Mouse (Mus musculus) embryonic facial prominence, embryonic 12.5 days (tissue): Measurements from ENCODE around the gene Slc10a6. TPM values are rescaled to one million over a fixed set of nuclear protein-coding genes. Genes with fewer than 3 reads are reported as not detected.

Source experiments
- ATAC-seq: fragments of 200-750 bp; cut with Nextera tagmentation; 2 replicates; pipeline ENCODE4 v1.8.0; 2017; ENCODE audit not compliant: insufficient number of reproducible peaks, insufficient read depth, low FRiP score, low TSS enrichment
- H3K27ac ChIP-seq: fragments of 300-500 bp; sonication (generic); 2 replicates; pipeline ENCODE4 v1.5.1; 2016; ENCODE audit warnings: mild to moderate bottlenecking
- H3K27me3 ChIP-seq: fragments of 300-500 bp; sonication (generic); 2 replicates; pipeline ENCODE4 v1.6.1; 2016; ENCODE audit warnings: mild to moderate bottlenecking, moderate library complexity
- H3K36me3 ChIP-seq: fragments of 300-500 bp; sonication (generic); 2 replicates; pipeline ENCODE4 v1.6.1; 2016; ENCODE audit warnings: mild to moderate bottlenecking
- H3K4me1 ChIP-seq: fragments of 300-500 bp; sonication (generic); 2 replicates; pipeline ENCODE4 v1.6.1; 2016
- H3K4me2 ChIP-seq: fragments of 300-500 bp; sonication (generic); replicated peaks from 2 replicates; pipeline ENCODE4 v1.6.1; 2016; ENCODE audit warnings: mild to moderate bottlenecking, moderate library complexity
- H3K4me3 ChIP-seq: fragments of 300-500 bp; sonication (generic); 2 replicates; pipeline ENCODE4 v1.5.1; 2016; ENCODE audit warnings: mild to moderate bottlenecking
- H3K9ac ChIP-seq: fragments of 300-500 bp; sonication (generic); 2 replicates; pipeline ENCODE4 v1.6.1; 2016; ENCODE audit warnings: mild to moderate bottlenecking, moderate library complexity
- H3K9me3 ChIP-seq: fragments of 300-500 bp; sonication (generic); 2 replicates; pipeline ENCODE4 v1.6.1; 2016; ENCODE audit warnings: mild to moderate bottlenecking, moderate library complexity
- WGBS: fragments of 180-500 bp; shearing (Covaris S2); methylation state at CpG from one replicate; pipeline ENCODE4 v1.1.7; 2016; 5-methylcytosine and 5-hydroxymethylcytosine counted together
- polyA plus RNA-seq: library from polyadenylated mRNA; unstranded; fragments of >200 nt; fragmentation: Nextera tagmentation; extraction: Ambion mirVana; gene quantifications from 2 replicates; pipeline ENCODE4 v1.2.1, GENCODE M21; 2016

The Slc10a6 gene
- polyA plus RNA-seq, 1 experiment from 2014 or later, result 0.14 TPM

DNA sequence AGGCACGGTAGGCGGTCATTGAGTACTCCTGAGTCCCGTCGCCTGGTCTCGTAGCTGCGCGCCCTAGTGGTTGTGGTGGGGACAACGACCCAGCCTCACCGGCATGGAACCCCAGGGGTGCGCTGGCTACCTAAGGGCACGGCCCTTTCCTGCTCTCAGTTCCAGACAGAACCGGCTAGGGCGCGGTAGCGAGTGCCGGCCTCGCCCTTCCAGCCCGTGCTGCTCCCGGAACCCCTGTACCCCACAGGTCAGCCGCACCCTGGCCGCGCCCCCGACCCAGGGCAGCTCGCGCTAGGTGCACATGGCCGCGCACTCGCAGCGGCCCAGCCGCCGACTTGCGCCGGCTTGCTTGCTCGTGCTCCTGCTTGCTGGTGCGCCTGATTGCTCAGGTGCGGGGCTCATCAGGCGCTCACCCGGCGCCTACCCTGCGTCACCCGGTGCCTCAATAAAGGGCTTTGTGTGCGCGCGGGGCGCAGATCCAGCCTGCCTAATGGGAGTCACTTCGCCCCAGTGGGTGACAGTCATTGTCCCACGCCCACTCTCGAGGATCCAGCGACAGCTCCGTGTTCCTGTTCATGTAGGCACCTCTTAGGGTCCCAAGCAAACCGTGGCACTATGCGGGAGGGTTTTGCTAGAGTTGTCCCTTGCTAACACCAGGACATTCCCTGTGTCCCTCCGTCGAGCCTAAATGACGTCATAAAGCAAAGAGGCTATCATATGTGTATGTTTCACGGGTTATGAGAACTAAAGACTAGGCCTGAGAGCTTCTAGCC, 26.3 kb upstream of the Slc10a6 start, which contains the start of gene 1700016H13Rik:
Gene 1700016H13Rik (minus strand): TSS at position 665 of the 773 bp plus-strand sequence.
- Histone ChIP-seq H3K9me3 (no peaks in the 10 kb centered on the region), H3K27me3 (no peaks in the 10 kb centered on the region), H3K4me2 (peak within 1 kb of the TSS; percentile 98), H3K36me3 (no peaks in the 10 kb centered on the region), H3K4me3 (peak within 1 kb of the TSS; percentile 53), H3K4me1 (peaks cover 7% of the 10 kb centered on the region; the same call in 1 of the 2 replicates), H3K9ac (peak within 1 kb of the TSS; percentile 64), H3K27ac (no peak within 1 kb of the TSS)
- WGBS, result under 1% methylated on average over 56 of the region's 56 CpGs
- 0 out of 2 replicates have a peak, but pooled peaks have one; percentile 81 for ATAC-seq

DNA sequence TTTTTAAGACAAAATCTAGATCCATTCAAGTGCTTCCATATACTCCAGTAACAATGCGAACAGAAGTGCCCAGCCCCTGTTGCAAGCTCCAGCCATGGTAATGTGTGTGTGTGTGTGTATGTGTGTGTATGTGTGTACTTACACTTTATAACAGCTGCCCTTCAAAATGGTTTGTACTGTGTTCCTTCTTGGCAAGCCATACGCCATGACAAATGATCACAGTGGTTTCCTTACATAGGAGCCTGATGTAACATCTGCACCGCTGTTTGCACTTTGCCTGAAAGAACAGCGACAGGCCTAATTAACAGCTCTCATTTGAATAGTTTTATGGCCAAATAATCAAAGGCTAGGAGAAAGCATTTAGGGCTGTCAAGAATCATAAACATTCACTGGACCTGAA, 25.6 kb upstream of the Slc10a6 start:
- peak overlapping the region; percentile 53 for H3K4me3 ChIP-seq
- no peak for ATAC-seq

DNA sequence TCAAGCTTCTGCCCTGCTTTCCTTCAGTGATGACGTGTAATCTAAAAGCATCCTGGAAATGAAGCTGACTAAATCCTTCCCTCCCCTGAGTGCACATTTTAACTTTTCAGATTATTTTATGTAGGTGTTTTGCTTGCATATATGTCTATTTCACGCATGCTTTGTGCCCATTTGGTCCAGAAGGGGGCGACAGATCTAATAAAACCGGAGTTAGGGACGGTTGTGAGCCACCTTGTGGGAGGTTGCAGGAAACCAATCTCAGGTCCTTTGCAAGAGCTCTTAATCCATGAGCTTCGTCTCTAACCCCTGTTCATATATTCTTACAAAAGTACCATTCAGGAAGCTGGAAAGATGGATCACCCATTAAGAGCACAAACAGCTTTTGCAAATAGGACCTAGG, 25.0 kb upstream of the Slc10a6 start:
- H3K36me3 ChIP-seq, result no peaks in the 10 kb centered on the region
- 26% methylated on average over 6 of the region's 6 CpGs for WGBS
- ATAC-seq, result no peak

More for the DNA sequence above, 25.6 kb upstream of the Slc10a6 start:
- 71% methylated on average over 4 of the region's 4 CpGs for WGBS
- no peaks in the 10 kb centered on the region for H3K36me3 ChIP-seq
- H3K27me3 ChIP-seq, result no peaks in the 10 kb centered on the region
- peaks cover 7% of the 10 kb centered on the region; the same call in 1 of the 2 replicates for H3K4me1 ChIP-seq
- H3K4me2 ChIP-seq, result peak overlapping the region; percentile 98
- H3K9me3 ChIP-seq, result no peaks in the 10 kb centered on the region
- H3K27ac ChIP-seq, result no peak overlapping the region
- H3K9ac ChIP-seq, result no peak overlapping the region

DNA sequence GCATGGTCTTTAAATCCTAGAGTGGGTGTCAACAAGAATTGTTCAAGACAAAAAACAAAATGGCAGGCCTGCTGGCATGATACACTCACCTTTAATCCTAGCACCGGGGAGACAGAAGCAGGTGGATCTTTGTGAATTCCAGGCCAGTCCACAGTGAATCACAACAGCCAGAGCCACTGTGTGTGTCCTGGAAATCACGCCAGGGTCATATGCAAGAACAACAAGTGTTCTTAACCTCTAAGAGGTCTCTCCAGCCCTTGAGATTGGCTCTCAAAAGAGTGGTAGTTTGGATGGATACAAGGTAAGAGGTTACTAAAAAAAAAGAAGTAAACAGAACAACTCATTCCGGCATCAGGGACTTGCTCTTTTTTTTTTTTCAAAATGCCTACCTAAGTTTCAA, 18.1 kb upstream of the Slc10a6 start:
- Histone ChIP-seq H3K36me3 (no peaks in the 10 kb centered on the region), H3K4me3 (no peak overlapping the region), H3K4me1 (no peaks in the 10 kb centered on the region), H3K9me3 (no peaks in the 10 kb centered on the region), H3K4me2 (no peak overlapping the region), H3K27ac (no peak overlapping the region), H3K27me3 (no peaks in the 10 kb centered on the region), H3K9ac (no peak overlapping the region)
- WGBS, result 80% methylated on average over 3 of the region's 3 CpGs
- no peak for ATAC-seq

More for the DNA sequence above, 25.0 kb upstream of the Slc10a6 start:
- Histone ChIP-seq H3K9ac (no peak overlapping the region), H3K27me3 (no peaks in the 10 kb centered on the region), H3K27ac (no peak overlapping the region), H3K4me2 (no peak overlapping the region), H3K4me3 (no peak overlapping the region), H3K4me1 (peaks cover 7% of the 10 kb centered on the region; the same call in 1 of the 2 replicates), H3K9me3 (no peaks in the 10 kb centered on the region)

DNA sequence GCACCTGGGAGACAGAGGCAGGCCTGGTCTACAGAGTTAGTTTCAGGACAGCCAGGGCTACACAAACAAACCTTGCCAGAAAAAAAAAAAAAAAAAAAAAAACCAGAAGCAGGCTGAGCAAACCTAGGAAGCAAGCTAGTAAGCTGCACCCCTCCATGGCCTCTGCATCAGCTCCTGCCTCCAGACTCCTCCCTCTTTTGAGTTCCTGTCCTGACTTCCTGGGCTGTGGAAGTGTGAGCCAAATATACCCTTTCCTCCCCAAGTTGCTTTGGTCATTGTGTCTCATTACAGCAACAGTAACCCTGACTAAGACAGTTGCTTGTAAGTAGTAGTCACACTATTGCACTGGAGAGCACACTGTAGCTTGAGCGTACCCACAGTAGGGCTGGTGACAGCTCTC, 15.0 kb upstream of the Slc10a6 start:
- H3K9ac ChIP-seq, result no peak overlapping the region
- H3K9me3 ChIP-seq, result no peaks in the 10 kb centered on the region
- no peak overlapping the region for H3K4me2 ChIP-seq
- no peaks in the 10 kb centered on the region for H3K36me3 ChIP-seq
- 100% methylated on average over 1 of the region's 1 CpGs for WGBS
- ATAC-seq, result no peak
- H3K4me3 ChIP-seq, result no peak overlapping the region
- H3K27me3 ChIP-seq, result no peaks in the 10 kb centered on the region
- no peaks in the 10 kb centered on the region for H3K4me1 ChIP-seq
- H3K27ac ChIP-seq, result no peak overlapping the region

DNA sequence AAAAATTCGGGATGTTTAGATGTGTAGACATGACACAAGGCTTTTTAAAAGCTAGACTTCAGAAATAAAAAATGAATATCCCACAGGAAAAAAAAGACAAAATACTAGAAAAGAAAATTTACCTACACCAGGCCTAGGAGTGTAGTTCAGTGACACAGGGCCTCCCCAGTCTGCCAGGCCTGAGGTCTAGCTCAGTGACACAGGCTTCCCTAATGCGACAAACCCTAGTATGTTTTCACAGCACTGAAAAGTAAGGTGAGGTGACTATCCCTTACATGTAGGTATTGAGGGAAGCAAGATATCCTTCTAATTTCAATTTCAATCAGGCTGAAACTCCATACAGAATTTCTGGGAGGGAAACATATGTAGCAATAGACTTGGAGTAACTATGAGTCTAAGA, 8.0 kb upstream of the Slc10a6 start:
- Histone ChIP-seq H3K36me3 (no peaks in the 10 kb centered on the region), H3K9ac (no peak overlapping the region), H3K4me3 (no peak overlapping the region), H3K4me2 (no peak overlapping the region), H3K27me3 (no peaks in the 10 kb centered on the region), H3K4me1 (no peaks in the 10 kb centered on the region), H3K27ac (no peak overlapping the region), H3K9me3 (no peaks in the 10 kb centered on the region)
- WGBS, result 84% methylated on average over 2 of the region's 2 CpGs
- no peak for ATAC-seq

DNA sequence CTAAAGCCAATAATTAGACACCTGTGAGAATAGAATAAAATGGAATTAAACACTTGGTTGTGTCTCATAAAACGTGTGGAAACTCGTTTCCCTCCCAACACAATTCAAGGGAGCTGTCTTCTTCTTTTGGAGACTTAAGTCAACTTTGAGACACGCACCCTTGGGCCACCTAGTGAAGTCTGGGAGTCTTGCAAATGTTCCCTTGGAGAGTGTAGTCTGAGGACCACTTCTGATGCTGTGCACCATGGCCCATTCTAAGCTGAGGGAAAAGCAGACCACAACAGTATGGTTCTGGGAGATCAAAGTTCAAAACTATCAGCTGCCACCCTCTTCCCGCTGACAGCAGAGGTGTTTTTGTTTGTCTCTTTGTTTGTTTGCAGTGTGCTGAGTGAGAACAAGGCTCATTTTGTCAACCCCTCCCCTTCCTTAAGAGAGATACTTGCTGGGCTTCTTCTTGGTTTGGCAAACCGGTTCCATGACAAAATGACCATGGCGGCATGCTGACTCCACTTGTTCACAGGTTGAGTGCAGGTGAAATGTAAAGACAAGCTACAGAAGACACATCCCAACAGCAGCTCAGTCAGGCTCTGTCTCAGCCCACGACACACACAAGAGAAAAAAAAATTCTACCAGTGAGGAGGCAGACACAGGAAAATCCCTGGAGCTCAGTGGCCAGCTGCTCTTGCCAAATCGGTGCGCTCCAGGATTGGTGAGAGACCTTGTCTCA, 814 bp upstream of the Slc10a6 start:
- WGBS, result 76% methylated on average over 9 of the region's 9 CpGs
- no peak overlapping the region for H3K27ac ChIP-seq

DNA sequence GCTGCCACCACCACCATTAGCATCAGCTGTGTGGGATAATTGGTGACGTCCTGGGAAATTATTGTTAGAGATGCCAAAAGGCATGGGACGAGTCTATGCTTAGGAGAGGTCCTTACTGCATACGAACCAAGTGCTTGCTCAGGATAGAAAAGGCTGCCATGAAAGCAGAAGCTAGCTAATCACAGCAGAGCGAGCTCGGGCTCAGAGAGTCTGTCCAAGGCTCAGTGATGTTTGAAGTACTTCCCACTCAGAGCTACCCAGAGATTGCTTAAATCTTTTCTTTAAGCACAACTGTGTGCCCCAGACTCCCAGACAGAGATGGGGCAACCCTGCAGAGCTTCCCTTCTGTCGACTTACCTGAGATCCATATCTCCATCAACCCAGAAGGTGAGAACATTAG, 704 bp downstream of the Slc10a6 start:
- Histone ChIP-seq H3K4me3 (no peak overlapping the region), H3K4me1 (peaks cover 4% of the 10 kb centered on the region; the same call in 1 of the 2 replicates), H3K27ac (no peak overlapping the region), H3K27me3 (no peaks in the 10 kb centered on the region), H3K4me2 (no peak overlapping the region), H3K9ac (no peak overlapping the region), H3K9me3 (no peaks in the 10 kb centered on the region), H3K36me3 (no peaks in the 10 kb centered on the region)
- ATAC-seq, result no peak
- WGBS, result 79% methylated on average over 6 of the region's 6 CpGs

More for the DNA sequence above, 814 bp upstream of the Slc10a6 start:
- H3K9ac ChIP-seq, result no peak overlapping the region
- no peaks in the 10 kb centered on the region for H3K36me3 ChIP-seq
- H3K9me3 ChIP-seq, result no peaks in the 10 kb centered on the region
- no peak for ATAC-seq
- peaks cover 4% of the 10 kb centered on the region; the same call in 1 of the 2 replicates for H3K4me1 ChIP-seq
- no peak overlapping the region for H3K4me3 ChIP-seq
- no peak overlapping the region for H3K4me2 ChIP-seq
- H3K27me3 ChIP-seq, result no peaks in the 10 kb centered on the region

DNA sequence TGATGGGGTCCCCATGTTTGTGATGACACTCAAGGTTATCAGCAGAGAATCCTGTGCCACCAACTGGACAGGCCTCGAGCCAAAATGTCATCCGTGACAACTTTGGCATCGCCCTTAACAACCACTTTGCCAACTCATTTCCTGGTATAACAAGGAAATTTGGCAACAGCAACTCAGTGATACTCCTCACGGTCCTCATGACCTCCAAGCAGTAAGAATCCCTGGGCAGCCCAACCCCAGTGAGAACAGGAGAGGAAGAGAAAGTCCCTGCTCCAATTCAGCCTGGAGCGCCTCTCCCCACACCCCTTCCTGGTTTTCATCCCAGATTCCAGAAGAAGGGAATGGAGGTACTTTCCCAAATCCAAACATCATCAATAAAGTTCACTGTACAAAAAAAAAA, 4.4 kb downstream of the Slc10a6 start:
- no peak for ATAC-seq
- H3K27ac ChIP-seq, result no peak overlapping the region
- 91% methylated on average over 5 of the region's 5 CpGs for WGBS

DNA sequence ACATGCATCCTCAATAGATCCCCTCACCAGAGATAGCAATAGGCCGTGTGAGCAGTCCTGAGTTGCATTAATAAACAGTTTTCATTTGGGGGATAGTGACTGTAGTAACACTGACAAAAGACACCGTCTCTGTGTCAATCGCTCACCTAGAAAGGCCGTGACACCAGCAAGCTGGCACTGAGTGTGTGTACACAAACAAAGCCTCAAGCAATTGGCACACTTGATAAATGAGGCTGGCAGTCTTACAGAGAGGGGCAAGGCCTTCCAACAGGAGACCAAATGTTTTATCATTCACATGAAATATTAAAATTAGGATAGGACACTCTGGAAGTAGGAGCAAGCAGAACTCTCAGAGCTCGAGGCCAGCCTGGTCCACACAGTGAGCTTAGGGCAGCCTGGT, 6.9 kb downstream of the Slc10a6 start:
- H3K4me1 ChIP-seq, result no peaks in the 10 kb centered on the region
- no peaks in the 10 kb centered on the region for H3K36me3 ChIP-seq
- no peak overlapping the region for H3K4me2 ChIP-seq
- H3K27me3 ChIP-seq, result no peaks in the 10 kb centered on the region
- H3K27ac ChIP-seq, result no peak overlapping the region
- no peak overlapping the region for H3K9ac ChIP-seq
- no peak for ATAC-seq
- H3K4me3 ChIP-seq, result no peak overlapping the region
- H3K9me3 ChIP-seq, result no peaks in the 10 kb centered on the region
- WGBS, result 89% methylated on average over 5 of the region's 5 CpGs

More for the DNA sequence above, 4.4 kb downstream of the Slc10a6 start:
- Histone ChIP-seq H3K27me3 (no peaks in the 10 kb centered on the region), H3K9me3 (no peaks in the 10 kb centered on the region), H3K36me3 (no peaks in the 10 kb centered on the region), H3K4me3 (no peak overlapping the region), H3K9ac (no peak overlapping the region), H3K4me2 (no peak overlapping the region), H3K4me1 (peaks cover 4% of the 10 kb centered on the region; the same call in 1 of the 2 replicates)

DNA sequence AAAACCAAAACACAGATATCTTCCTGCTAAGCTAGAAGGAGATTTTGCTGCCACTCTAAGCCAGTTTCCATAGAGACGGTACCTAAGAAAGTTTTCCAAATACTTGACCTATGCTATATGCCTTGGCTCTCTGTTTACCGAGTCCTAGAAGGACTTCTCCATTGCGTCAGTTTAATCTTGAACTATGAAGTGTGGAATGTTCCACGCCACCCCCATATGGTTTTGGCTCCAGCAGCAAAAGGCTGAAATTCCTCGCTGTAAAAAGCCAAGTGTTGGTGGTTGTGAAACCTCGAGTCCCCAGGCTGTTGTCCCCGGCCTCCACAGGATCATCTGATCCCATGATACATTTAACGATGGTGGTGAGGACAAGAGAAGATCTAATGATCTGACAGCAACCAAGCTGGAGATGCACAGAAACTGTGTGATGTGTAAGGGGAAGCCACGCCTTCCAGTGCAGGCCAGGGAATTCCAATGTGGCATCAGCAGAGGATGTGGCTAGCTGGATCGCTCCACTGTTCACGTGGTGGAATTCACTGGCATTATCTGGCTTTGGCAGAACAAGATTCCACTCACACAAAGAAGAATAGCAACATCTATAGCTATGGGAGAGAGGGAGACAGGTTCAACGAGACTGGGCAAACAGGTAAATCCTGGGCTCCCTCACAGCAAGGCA, 8.8 kb downstream of the Slc10a6 start:
- no peak overlapping the region for H3K27ac ChIP-seq
- WGBS, result 70% methylated on average over 12 of the region's 12 CpGs

More for the DNA sequence above, 8.8 kb downstream of the Slc10a6 start:
- H3K27me3 ChIP-seq, result no peaks in the 10 kb centered on the region
- no peak for ATAC-seq
- H3K9ac ChIP-seq, result no peak overlapping the region
- no peaks in the 10 kb centered on the region for H3K4me1 ChIP-seq
- no peak overlapping the region for H3K4me3 ChIP-seq
- H3K9me3 ChIP-seq, result no peaks in the 10 kb centered on the region
- no peak overlapping the region for H3K4me2 ChIP-seq
- no peaks in the 10 kb centered on the region for H3K36me3 ChIP-seq
